Mouse (Mus musculus) brain, embryonic 14.5 days (tissue): ENCODE data around the gene Osbp.
A peak's percentile ranks its signal among the peaks of the same experiment; 100 is the strongest.

Source experiments
- CTCF ChIP-seq: fragments of 200-500 bp; IDR thresholded peaks from 2 replicates; pipeline ENCODE4 v1.5.1; 2012; ENCODE audit warnings: inconsistent platforms, mild to moderate bottlenecking, moderate library complexity, borderline replicate concordance; ENCODE audit not compliant: insufficient read depth, insufficient read length; ENCODE audit errors: extremely low read depth
- POLR2A ChIP-seq: fragments of 200-500 bp; IDR thresholded peaks from 2 replicates; pipeline ENCODE4 v1.6.1; 2012; ENCODE audit warnings: mild to moderate bottlenecking, inconsistent platforms, borderline replicate concordance; ENCODE audit not compliant: poor library complexity, insufficient read depth, insufficient read length, severe bottlenecking; ENCODE audit errors: extremely low read depth

GRCm38 (mm10) chr19:12007105-12007931 lies 41.6 kb downstream of the Osbp start:
- TF ChIP-seq CTCF (peak; percentile 45; the same call in 1 of the 2 replicates), POLR2A (no peak)
